Mouse (Mus musculus): ENCODE measurements around the gene Nkrf. TPM values are rescaled to one million over a fixed set of nuclear protein-coding genes. Genes with fewer than 3 reads are reported as not detected.
A peak's percentile ranks its signal among the peaks of the same experiment; 100 is the strongest.

Nkrf gene
- total and polyA plus RNA-seq, 3 experiments: 9.5 to 59.3 (median 14.1) TPM

DNA sequence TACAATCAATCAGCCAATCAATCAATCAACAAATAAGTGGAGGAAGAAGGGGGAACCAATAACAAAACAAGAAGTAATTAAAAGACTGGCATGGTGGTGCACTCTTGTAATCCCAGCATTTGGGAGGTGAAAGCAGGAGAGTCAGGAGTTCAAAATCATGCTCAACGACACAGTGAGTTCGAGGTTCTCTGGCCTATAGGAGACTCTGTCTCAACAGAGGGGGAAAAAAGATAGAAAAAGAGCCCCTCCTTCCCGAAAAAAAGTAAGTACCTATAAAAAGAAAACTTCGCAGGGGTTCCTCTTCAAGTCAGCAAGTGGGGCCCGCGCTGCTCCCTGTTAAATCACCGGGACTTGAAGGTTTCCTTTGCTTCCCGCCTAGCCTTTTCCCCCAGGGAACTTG is 28.9 kb downstream of the Nkrf start, which contains the start of the genes Ube2a and C330007P06Rik:
TSS of gene Ube2a (plus strand) at position 136 of the 400 bp plus-strand sequence.
TSS of gene C330007P06Rik (minus strand) at position 347 of the 400 bp plus-strand sequence.
- H3K27me3 ChIP-seq (ENCODE audit: control insufficient read depth in 1 of 2, insufficient read depth in 2 of 2, low read length in 2 of 2): no peaks in the 10 kb centered on the region
- H3K36me3 ChIP-seq (ENCODE audit: control insufficient read depth in 1 of 2, insufficient read depth in 2 of 2, low read length in 2 of 2): peaks cover 0 to 2% of the 10 kb centered on the region in 2 experiments; a peak in 2 of 4 replicates
- H3K9ac ChIP-seq (ENCODE audit: control insufficient read depth, low read depth, low read length, poor library complexity, severe bottlenecking): peak within 1 kb of the TSS; percentile 98
- H3K27ac ChIP-seq (ENCODE audit: control insufficient read depth, low read depth, low read length): peak within 1 kb of the TSS; percentile 55
- H3K9me3 ChIP-seq (replicated peaks; ENCODE audit: insufficient read depth, low read length): no peaks in the 10 kb centered on the region
- peak within 1 kb of the TSS; percentile 97 to 98 for H3K4me3 ChIP-seq (ENCODE audit: control insufficient read depth in 1 of 2, insufficient read depth in 1 of 2, low read depth in 2 of 2, low read length in 2 of 2)
- H3K79me2 ChIP-seq (ENCODE audit: control insufficient read depth, insufficient read depth, low read length, poor library complexity): peaks cover 13% of the 10 kb centered on the region
- DNase-seq (ENCODE audit: low read depth, low spot score): no peak
- TF ChIP-seq TBP (IDR thresholded peaks at IDR 0.05; ENCODE audit: low read depth, low read length) (0 out of 2 replicates have a peak, but pooled peaks have one; percentile 43), MEF2A (IDR thresholded peaks at IDR 0.05; ENCODE audit: extremely low read depth, insufficient replicate concordance, low read depth, low read length, poor library complexity, severe bottlenecking) (no peak), USF2 (IDR thresholded peaks at IDR 0.05; ENCODE audit: borderline replicate concordance in 1 of 2, insufficient read depth in 1 of 2, low read depth in 1 of 2, low read length in 2 of 2) (no peak)
- H3K4me1 ChIP-seq (ENCODE audit: control insufficient read depth in 1 of 2, insufficient read depth in 2 of 2, low read length in 2 of 2): peaks cover 0 to 4% of the 10 kb centered on the region in 2 experiments; a peak in 2 of 4 replicates

DNA sequence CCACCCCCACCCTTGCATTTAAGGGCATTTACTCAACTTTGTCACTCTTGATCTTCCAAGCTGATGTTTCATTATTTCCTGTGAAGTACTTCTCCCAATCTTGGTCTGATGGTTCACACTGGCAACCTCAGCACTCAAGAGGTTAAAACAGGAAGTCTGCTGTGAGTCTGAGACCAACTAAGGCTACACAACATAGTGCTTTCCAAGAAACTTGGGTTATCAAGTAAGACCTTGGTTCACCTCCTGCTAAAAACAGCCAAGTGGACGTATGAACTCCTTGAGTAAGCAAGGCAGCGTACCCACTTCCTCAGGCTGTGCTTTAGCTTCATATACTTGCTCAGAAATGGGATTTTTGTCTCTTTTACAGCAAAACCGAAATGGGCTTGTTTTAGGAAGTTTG is 32.3 kb downstream of the Nkrf start:
- DNase-seq (ENCODE audit: low read depth, low spot score): peak; percentile 15
- Histone ChIP-seq H3K79me2 (ENCODE audit: control insufficient read depth, insufficient read depth, low read length, poor library complexity) (peaks cover 12% of the 10 kb centered on the region), H3K27me3 (ENCODE audit: control insufficient read depth in 1 of 2, insufficient read depth in 2 of 2, low read length in 2 of 2) (no peaks in the 10 kb centered on the region), H3K36me3 (ENCODE audit: control insufficient read depth in 1 of 2, insufficient read depth in 2 of 2, low read length in 2 of 2) (no peaks in the 10 kb centered on the region; a peak in 1 of 4 replicates), H3K9me3 (replicated peaks; ENCODE audit: insufficient read depth, low read length) (no peaks in the 10 kb centered on the region), H3K9ac (ENCODE audit: control insufficient read depth, low read depth, low read length, poor library complexity, severe bottlenecking) (no peak overlapping the region), H3K27ac (ENCODE audit: control insufficient read depth, low read depth, low read length) (no peak overlapping the region), H3K4me1 (ENCODE audit: control insufficient read depth in 1 of 2, insufficient read depth in 2 of 2, low read length in 2 of 2) (peaks cover 0 to 3% of the 10 kb centered on the region in 2 experiments; a peak in 2 of 4 replicates), H3K4me3 (ENCODE audit: control insufficient read depth in 1 of 2, insufficient read depth in 1 of 2, low read depth in 2 of 2, low read length in 2 of 2) (no peak overlapping the region)
- TF ChIP-seq JUND (IDR thresholded peaks at IDR 0.05; ENCODE audit: low read depth, low read length) (no peak), UBTF (IDR thresholded peaks at IDR 0.05; ENCODE audit: borderline replicate concordance, insufficient read depth, low read depth, low read length) (no peak), POLR2AphosphoS2 (IDR thresholded peaks at IDR 0.05; ENCODE audit: low read length) (no peak), MYB (IDR thresholded peaks at IDR 0.05; ENCODE audit: low read depth, low read length) (no peak), MXI1 (IDR thresholded peaks at IDR 0.05; ENCODE audit: low read depth, low read length) (no peak), CHD2 (IDR thresholded peaks at IDR 0.05; ENCODE audit: low read length) (no peak), POLR2A (IDR thresholded peaks at IDR 0.05; ENCODE audit: control insufficient read depth in 1 of 2, insufficient read depth in 1 of 2, low read depth in 1 of 2, low read length in 2 of 2, poor library complexity in 1 of 2) (no peak), E2F4 (IDR thresholded peaks at IDR 0.05; ENCODE audit: borderline replicate concordance, low read depth, low read length) (no peak), ETS1 (IDR thresholded peaks at IDR 0.05; ENCODE audit: low read depth, low read length) (no peak), ELF1 (IDR thresholded peaks at IDR 0.05; ENCODE audit: low read depth, low read length) (no peak), SIN3A (IDR thresholded peaks at IDR 0.05; ENCODE audit: low read length) (no peak), SMC3 (IDR thresholded peaks at IDR 0.05; ENCODE audit: low read depth, low read length) (no peak), ZNF384 (IDR thresholded peaks at IDR 0.05; ENCODE audit: low read depth, low read length) (no peak)
